Mouse (Mus musculus) liver, embryonic 13.5 days (tissue): ENCODE data around the gene Wnt10b. TPM values are rescaled to one million over a fixed set of nuclear protein-coding genes. Genes with fewer than 3 reads are reported as not detected.

ENCODE experiments used
- ATAC-seq: fragments of 200-750 bp; cut with Nextera tagmentation; 2 replicates; pipeline ENCODE4 v1.8.0; 2017; ENCODE audit warnings: low read depth, mild to moderate bottlenecking, moderate number of reproducible peaks, moderate library complexity
- DNase-seq: peaks from one replicate; pipeline ENCODE4 v3.0.0; 2022
- H3K27ac ChIP-seq: fragments of 300-500 bp; sonication (generic); 2 replicates; pipeline ENCODE4 v1.5.1; 2015; ENCODE audit warnings: moderate library complexity, mild to moderate bottlenecking, inconsistent platforms
- H3K27me3 ChIP-seq: fragments of 300-500 bp; sonication (generic); 2 replicates; pipeline ENCODE4 v1.6.1; 2015; ENCODE audit warnings: mild to moderate bottlenecking, inconsistent platforms
- H3K36me3 ChIP-seq: fragments of 300-500 bp; sonication (generic); 2 replicates; pipeline ENCODE4 v1.6.1; 2015; ENCODE audit warnings: mild to moderate bottlenecking, inconsistent platforms
- H3K4me1 ChIP-seq: fragments of 300-500 bp; sonication (generic); replicated peaks from 2 replicates; pipeline ENCODE4 v1.6.1; 2015; ENCODE audit warnings: inconsistent platforms
- H3K4me2 ChIP-seq: fragments of 300-500 bp; sonication (generic); 2 replicates; pipeline ENCODE4 v1.6.1; 2015; ENCODE audit warnings: inconsistent platforms, mild to moderate bottlenecking, moderate library complexity
- H3K4me3 ChIP-seq: fragments of 300-500 bp; sonication (generic); replicated peaks from 2 replicates; pipeline ENCODE4 v1.5.1; 2015; ENCODE audit warnings: mild to moderate bottlenecking, inconsistent platforms
- H3K9ac ChIP-seq: fragments of 300-500 bp; sonication (generic); 2 replicates; pipeline ENCODE4 v1.6.1; 2015; ENCODE audit warnings: mild to moderate bottlenecking, inconsistent platforms
- H3K9me3 ChIP-seq: fragments of 300-500 bp; sonication (generic); replicated peaks from 2 replicates; pipeline ENCODE4 v1.6.1; 2016; ENCODE audit warnings: inconsistent platforms
- WGBS: fragments of 180-500 bp; shearing (Covaris S2); methylation state at CpG from one replicate; pipeline ENCODE4 v1.1.7; 2015; ENCODE audit not compliant: insufficient replicate concordance; 5-methylcytosine and 5-hydroxymethylcytosine counted together
- polyA plus RNA-seq: library from polyadenylated mRNA; unstranded; fragments of >200 nt; fragmentation: Nextera tagmentation; extraction: Ambion mirVana; gene quantifications from 2 replicates; pipeline ENCODE4 v1.2.1, GENCODE M21; 2015

Gene Wnt10b
- polyA plus RNA-seq, 1 experiment from 2014 or later, result not detected

DNA sequence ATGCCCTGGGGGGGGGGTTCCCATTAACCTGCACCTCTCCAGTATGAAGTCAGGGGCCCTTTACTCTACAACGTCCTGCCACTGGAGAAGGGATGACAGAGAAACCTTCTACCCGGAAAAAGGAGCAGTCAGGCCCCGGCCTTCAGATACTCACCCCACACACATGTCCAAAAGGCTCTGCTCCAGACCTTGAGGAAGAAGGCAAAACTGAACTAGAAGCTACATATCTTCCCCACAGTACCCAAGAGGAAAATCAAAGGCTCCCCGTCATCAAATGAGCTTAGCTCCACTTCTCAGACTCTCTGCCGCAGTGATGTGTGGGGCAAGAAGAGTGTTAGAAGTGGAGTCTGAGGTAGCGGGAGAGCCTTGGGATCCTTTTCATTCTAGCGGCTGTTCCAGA lies 51.2 kb downstream of the Wnt10b start:
- 52% methylated on average over 7 of the region's 7 CpGs for WGBS
- H3K4me3 ChIP-seq, result peak overlapping the region; percentile 67
- peak overlapping the region; percentile 93 for H3K4me2 ChIP-seq
- no peaks in the 10 kb centered on the region for H3K36me3 ChIP-seq
- peaks cover 55% of the 10 kb centered on the region for H3K27me3 ChIP-seq
- no peak overlapping the region for H3K27ac ChIP-seq
- ATAC-seq, result no peak
- peaks cover 38% of the 10 kb centered on the region for H3K4me1 ChIP-seq
- no peaks in the 10 kb centered on the region for H3K9me3 ChIP-seq
- H3K9ac ChIP-seq, result peak overlapping the region; percentile 73; the same call in 1 of the 2 replicates
- no peak for DNase-seq

DNA sequence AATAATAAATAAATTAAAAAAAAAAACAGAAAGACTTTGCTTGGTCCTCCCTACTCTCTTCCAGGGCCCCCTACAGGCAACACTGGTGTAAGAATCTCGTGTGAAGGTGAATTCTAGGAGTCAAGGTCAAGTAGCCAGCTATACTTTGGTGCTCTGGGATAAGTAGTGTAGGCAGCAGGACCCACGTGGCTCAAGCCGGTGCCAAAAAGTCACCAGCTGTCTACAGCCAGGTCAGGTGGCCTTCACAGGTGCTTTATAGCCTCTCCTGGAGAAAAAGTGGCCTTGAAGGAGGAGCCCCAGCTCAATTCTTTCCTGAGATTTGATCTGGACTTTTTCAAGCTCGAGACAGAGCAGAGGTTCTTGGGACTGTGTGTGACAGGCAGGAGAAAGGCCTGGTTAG lies 51.9 kb downstream of the Wnt10b start:
- WGBS, result 71% methylated on average over 4 of the region's 4 CpGs
- H3K4me2 ChIP-seq, result peak overlapping the region; percentile 93

DNA sequence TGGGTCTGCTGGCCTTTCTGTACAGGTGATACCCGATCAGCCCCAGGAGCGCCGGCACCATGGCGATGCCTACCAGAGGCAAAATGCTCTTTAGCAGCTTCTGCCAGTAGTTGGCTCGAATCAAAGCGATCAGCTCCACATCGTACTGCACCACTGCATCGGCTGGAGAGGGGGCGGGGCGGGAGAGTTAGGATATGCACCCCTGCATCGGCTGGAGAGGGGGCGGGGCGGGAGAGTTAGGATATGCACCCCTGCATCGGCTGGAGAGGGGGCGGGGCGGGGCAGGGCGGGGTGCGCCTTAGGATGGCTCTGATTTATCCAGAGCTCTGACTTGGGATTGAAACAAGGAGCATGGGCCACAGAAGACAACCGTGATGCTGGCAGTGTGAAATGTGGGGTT lies 53.5 kb downstream of the Wnt10b start:
- no peak for DNase-seq
- H3K4me2 ChIP-seq, result no peak overlapping the region
- H3K27ac ChIP-seq, result no peak overlapping the region
- no peaks in the 10 kb centered on the region for H3K9me3 ChIP-seq
- WGBS, result 45% methylated on average over 19 of the region's 19 CpGs
- peaks cover 35% of the 10 kb centered on the region for H3K4me1 ChIP-seq
- no peak overlapping the region for H3K4me3 ChIP-seq
- H3K9ac ChIP-seq, result no peak overlapping the region
- peaks cover 52% of the 10 kb centered on the region for H3K27me3 ChIP-seq
- H3K36me3 ChIP-seq, result no peaks in the 10 kb centered on the region
- ATAC-seq, result no peak

More for the DNA sequence above, 51.9 kb downstream of the Wnt10b start:
- ATAC-seq, result no peak
- no peak overlapping the region for H3K4me3 ChIP-seq
- H3K36me3 ChIP-seq, result no peaks in the 10 kb centered on the region
- no peak overlapping the region for H3K27ac ChIP-seq
- DNase-seq, result no peak
- peaks cover 58% of the 10 kb centered on the region for H3K27me3 ChIP-seq
- peaks cover 36% of the 10 kb centered on the region for H3K4me1 ChIP-seq
- H3K9ac ChIP-seq, result no peak overlapping the region
- no peaks in the 10 kb centered on the region for H3K9me3 ChIP-seq

DNA sequence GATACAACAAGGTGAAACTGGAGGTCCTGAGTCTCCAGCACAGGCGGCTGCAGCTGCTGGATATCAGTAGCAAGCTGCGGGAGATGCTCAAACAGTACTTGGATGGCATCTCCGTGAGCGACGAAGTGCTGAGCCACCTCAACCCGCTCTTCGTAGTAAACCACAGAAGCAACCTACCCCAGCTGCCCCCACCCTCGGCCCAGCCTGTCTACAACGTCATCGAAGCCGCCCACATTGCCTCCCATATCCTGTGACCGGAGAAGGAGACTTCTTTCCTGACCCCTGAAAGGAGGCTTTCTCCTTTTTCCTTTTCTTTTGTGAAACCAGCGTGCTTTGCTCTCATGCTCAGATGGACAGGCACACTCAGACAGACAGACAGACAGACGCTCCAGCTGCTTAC lies 55.1 kb downstream of the Wnt10b start:
- WGBS, result 25% methylated on average over 14 of the region's 14 CpGs
- no peak overlapping the region for H3K27ac ChIP-seq
- peaks cover 42% of the 10 kb centered on the region for H3K27me3 ChIP-seq
- H3K36me3 ChIP-seq, result no peaks in the 10 kb centered on the region
- H3K4me3 ChIP-seq, result no peak overlapping the region
- H3K9ac ChIP-seq, result no peak overlapping the region
- DNase-seq (no peak), ATAC-seq (no peak)
- no peaks in the 10 kb centered on the region for H3K9me3 ChIP-seq
- H3K4me2 ChIP-seq, result no peak overlapping the region
- peaks cover 25% of the 10 kb centered on the region for H3K4me1 ChIP-seq

DNA sequence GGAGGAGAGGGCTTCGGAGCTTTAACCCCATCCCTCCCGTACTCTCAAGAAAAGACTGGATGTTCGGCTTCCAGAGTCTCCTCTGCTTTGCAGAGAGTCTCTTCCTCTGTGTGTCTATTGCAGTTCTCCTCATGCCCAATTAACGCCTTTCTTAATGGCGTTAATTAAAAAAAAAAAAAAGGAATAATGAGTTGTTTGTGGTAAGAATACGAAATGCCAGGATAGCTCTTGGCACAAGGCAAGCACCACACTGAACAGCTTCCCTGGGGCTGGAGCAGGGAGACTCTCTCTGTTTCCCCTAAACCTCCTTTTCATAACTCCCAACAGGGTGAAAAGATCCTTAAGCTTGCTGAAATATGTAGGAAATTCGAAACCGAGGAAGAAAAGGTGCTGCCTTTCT lies 55.8 kb downstream of the Wnt10b start:
- Histone ChIP-seq H3K27me3 (peaks cover 39% of the 10 kb centered on the region), H3K4me3 (no peak overlapping the region), H3K9me3 (no peaks in the 10 kb centered on the region), H3K27ac (no peak overlapping the region), H3K4me1 (peaks cover 19% of the 10 kb centered on the region), H3K9ac (no peak overlapping the region), H3K36me3 (no peaks in the 10 kb centered on the region), H3K4me2 (no peak overlapping the region)
- no peak for ATAC-seq
- no peak for DNase-seq
- 70% methylated on average over 8 of the region's 8 CpGs for WGBS

Other genes starting within 250 kb of the Wnt10b start
- 49.7 and 54.6 TPM in 2 replicates for gene Kansl2, start 243.9 kb downstream of the Wnt10b start, polyA plus RNA-seq
- gene Ccnt1, start 207.2 kb downstream of the Wnt10b start, polyA plus RNA-seq, result 27.4 and 34.3 TPM in 2 replicates
- gene 4930415O20Rik, start 207.1 kb downstream of the Wnt10b start, polyA plus RNA-seq, result not detected in 2 replicates
- gene Adcy6, start 168.1 kb downstream of the Wnt10b start, polyA plus RNA-seq, result 5.2 and 6.2 TPM in 2 replicates
- gene Cacnb3, start 147.3 kb downstream of the Wnt10b start, polyA plus RNA-seq, result 1.4 and 1.5 TPM in 2 replicates
- 14.7 and 15.5 TPM in 2 replicates for gene Ddx23, start 115.3 kb downstream of the Wnt10b start, polyA plus RNA-seq
- 0.35 and 0.37 TPM in 2 replicates for gene Rnd1, start 100.7 kb downstream of the Wnt10b start, polyA plus RNA-seq
- 0.06 TPM in 1 of 2 replicates, not detected in the other for gene Ccdc65, start 69.9 kb downstream of the Wnt10b start, polyA plus RNA-seq
- 91.3 and 91.7 TPM in 2 replicates for gene Fkbp11, start 50.0 kb downstream of the Wnt10b start, polyA plus RNA-seq
- gene Arf3, start 14.9 kb downstream of the Wnt10b start, polyA plus RNA-seq, result 11.9 and 13.8 TPM in 2 replicates
- gene Wnt1, start 11.7 kb upstream of the Wnt10b start, polyA plus RNA-seq, result not detected in 2 replicates
- not detected in 2 replicates for gene Ddn, start 31.3 kb upstream of the Wnt10b start, polyA plus RNA-seq
- gene Prkag1, start 53.4 kb upstream of the Wnt10b start, polyA plus RNA-seq, result 116 and 117 TPM in 2 replicates
- 4.0 and 4.2 TPM in 2 replicates for gene Kmt2d, start 93.1 kb upstream of the Wnt10b start, polyA plus RNA-seq
- 4.0 and 4.2 TPM in 2 replicates for gene Rhebl1, start 116.4 kb upstream of the Wnt10b start, polyA plus RNA-seq
- 0.12 and 0.16 TPM in 2 replicates for gene Dhh, start 120.4 kb upstream of the Wnt10b start, polyA plus RNA-seq
- gene Lmbr1l, start 140.1 kb upstream of the Wnt10b start, polyA plus RNA-seq, result 3.2 and 3.9 TPM in 2 replicates
- 1,202 and 1,287 TPM in 2 replicates for gene Tuba1b, start 156.4 kb upstream of the Wnt10b start, polyA plus RNA-seq
- not detected in 2 replicates for gene Gm49450, start 175.4 kb upstream of the Wnt10b start, polyA plus RNA-seq
- gene Tuba1a, start 175.6 kb upstream of the Wnt10b start, polyA plus RNA-seq, result 109 TPM in 2 replicates